Mouse (Mus musculus) B cell, adult (primary cell): ENCODE data around the gene Tmem217. TPM values are rescaled to one million over a fixed set of nuclear protein-coding genes. Genes with fewer than 3 reads are reported as not detected.

Source experiments
- total RNA-seq: library from RNA; stranded (reverse); gene quantifications from 4 replicates; pipeline ENCODE4 v1.2.4, GENCODE M21; 2023; ENCODE audit not compliant: inconsistent age

Gene Tmem217
- total RNA-seq, result not detected in 4 replicates

DNA sequence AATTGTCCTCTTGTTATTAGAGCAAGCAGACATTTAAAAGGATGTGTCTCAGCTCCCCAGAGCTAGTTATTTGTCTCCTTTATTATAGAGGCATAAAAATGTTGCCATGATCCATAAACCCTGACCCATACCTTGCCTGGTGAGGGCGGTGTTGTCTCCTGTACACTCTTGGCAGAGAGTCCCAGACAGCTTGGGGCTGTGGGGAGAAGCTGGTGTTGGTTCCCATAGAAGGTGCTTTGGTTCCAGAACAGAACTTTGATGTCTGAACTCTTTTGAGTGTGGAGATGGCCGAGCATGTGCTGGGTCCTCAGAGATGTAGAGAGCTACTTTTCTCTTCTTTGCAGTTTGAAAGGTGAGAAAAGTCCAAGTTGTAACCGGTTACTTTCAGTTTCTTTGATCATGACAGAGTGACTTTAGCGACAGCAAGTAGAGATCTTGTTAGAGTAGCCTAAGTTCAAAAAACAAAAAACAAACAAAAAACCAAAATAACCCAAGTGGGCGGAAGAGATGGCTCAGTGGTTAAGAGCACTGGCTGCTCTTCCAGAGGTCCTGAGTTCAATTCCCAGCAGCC, at the start of gene Tmem217:
Gene Tmem217, minus strand, starts transcription at position 224 of the 571 bp plus-strand sequence.

GRCm38 (mm10) chr17:29549543-29550428, 2.4 kb downstream of the Tmem217 start, which contains the start of the genes Gm17657 and Tbc1d22b:
Gene Gm17657 (minus strand): TSS chr17:29549638.
Gene Tbc1d22b (plus strand): TSS chr17:29549785.

DNA sequence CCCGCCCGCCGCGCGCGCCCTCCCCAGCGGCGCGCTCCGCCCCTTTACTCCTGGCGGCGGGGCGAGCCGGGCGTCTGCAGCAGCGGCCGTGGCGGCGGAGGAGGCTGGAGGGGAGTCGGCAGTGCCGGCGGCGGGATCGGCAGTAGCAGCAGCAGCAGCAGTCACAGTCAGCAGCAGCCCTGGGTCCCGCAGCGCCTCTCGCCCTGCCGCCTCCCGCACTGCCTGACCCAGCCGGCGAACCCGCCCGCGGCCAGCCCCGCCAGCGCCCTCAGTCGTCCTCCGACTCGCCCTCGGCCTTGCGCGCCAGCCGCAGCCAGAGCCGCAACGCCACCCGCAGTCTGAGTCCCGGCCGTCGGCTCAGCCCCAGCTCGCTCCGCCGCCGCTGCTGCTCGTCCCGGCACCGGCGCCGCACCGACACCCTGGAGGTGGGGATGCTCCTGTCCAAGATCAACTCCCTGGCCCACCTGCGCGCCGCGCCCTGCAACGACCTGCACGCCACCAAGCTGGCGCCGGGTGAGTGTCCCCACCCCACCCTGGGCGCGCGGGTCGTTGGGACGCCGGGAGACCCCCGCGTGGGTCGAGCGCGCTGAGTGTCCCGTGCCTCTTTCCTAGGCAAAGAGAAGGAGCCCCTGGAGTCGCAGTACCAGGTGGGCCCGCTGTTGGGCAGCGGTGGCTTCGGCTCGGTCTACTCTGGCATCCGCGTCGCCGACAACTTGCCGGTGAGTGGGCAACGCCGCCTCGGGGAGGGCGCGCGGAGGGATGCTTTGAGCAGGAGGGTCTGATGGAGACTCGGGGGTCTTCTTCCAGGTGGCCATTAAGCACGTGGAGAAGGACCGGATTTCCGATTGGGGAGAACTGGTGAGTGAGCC, 61.2 kb downstream of the Tmem217 start, which contains the start of gene Pim1:
Gene Pim1, plus strand, starts transcription at position 41 of the 869 bp plus-strand sequence.

Other genes starting within 250 kb of the Tmem217 start
- gene Pi16, start 234.7 kb downstream of the Tmem217 start, total RNA-seq, result 0.35 to 1.00 TPM (median 0.50 TPM) in 4 replicates
- 81.6 to 92.7 TPM (median 89.4 TPM) in 4 replicates for gene Mtch1, start 204.5 kb downstream of the Tmem217 start, total RNA-seq
- gene Fgd2, start 191.5 kb downstream of the Tmem217 start, total RNA-seq, result 434 to 502 TPM (median 469 TPM) in 4 replicates
- gene Pim1, start 61.6 kb downstream of the Tmem217 start, total RNA-seq, result 189 to 217 TPM (median 201 TPM) in 4 replicates
- gene Gm17657, start 2.7 kb downstream of the Tmem217 start, total RNA-seq, result not detected in 4 replicates
- 24.6 to 25.0 TPM (median 24.9 TPM) in 4 replicates for gene Tbc1d22b, start 2.6 kb downstream of the Tmem217 start, total RNA-seq
- 39.4 to 51.2 TPM (median 49.0 TPM) in 4 replicates for gene Rnf8, start 62.4 kb upstream of the Tmem217 start, total RNA-seq
- 21.1 to 24.2 TPM (median 21.3 TPM) in 4 replicates for gene Gm28043, start 62.5 kb upstream of the Tmem217 start, total RNA-seq
- 231 to 259 TPM (median 240 TPM) in 4 replicates for gene Cmtr1, start 108.2 kb upstream of the Tmem217 start, total RNA-seq
- gene Ccdc167, start 164.7 kb upstream of the Tmem217 start, total RNA-seq, result 14.9 to 22.8 TPM (median 17.0 TPM) in 4 replicates